Mouse (Mus musculus) gastrocnemius, adult 2 months (tissue): ENCODE measurements at regions not wholly inside any gene's neighbourhood (a gene's known extent, or its start where the extent isn't known, plus 50 kb on each side); places are given as distances from the start of the nearest gene placed in this dataset.

ENCODE experiments used
- DNase-seq: peaks from one replicate; pipeline ENCODE4 v3.0.0; 2022
- H3K27ac ChIP-seq: fragments of 200-600 bp; 2 replicates; pipeline ENCODE4 v1.8.1; 2022; ENCODE audit warnings: mild to moderate bottlenecking
- H3K4me3 ChIP-seq: fragments of 200-600 bp; 2 replicates; pipeline ENCODE4 v1.8.1; 2022; ENCODE audit warnings: mild to moderate bottlenecking, moderate library complexity
- CTCF ChIP-seq: fragments of 200-600 bp; IDR thresholded peaks from 2 replicates; pipeline ENCODE4 v1.8.1; 2022; ENCODE audit warnings: antibody characterized with exemption, mild to moderate bottlenecking, moderate library complexity
- intact Hi-C: fragments of 180-260 bp; cut with DNase I; formaldehyde crosslinking; loops from one replicate; pipeline ENCODE4 v1.15.1; 2025

DNA sequence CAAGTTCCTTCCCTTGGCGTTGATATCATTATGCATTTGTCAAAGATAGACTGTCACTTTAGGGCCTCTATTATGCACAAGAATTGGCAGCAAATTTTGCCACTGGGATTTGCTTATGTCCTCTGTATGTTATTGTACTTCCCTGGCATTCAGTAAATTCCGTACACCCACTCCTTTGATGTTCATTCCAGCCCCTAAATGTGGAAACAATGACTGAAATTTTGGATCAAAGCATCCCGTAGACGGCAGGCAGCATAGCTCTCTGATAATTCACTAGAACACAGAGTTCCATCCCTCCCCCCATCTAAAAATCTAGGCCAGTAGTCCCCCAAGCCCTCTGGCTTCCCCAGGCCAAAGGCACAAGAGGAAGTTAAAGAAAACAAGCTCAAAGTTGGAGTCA, 347.9 kb upstream of the Hnrnpa3 start:
- intact Hi-C loops: loop anchor here (1.0 to 5.0 kb wide), 3 partner anchors 39 to 609 kb away; partner anchors contain the start of gene Hoxd8
- TF ChIP-seq CTCF: no peak
- DNase-seq: no peak
- Histone ChIP-seq H3K4me3 (no peak overlapping the region), H3K27ac (peak overlapping the region; percentile 12; the same call in 1 of the 2 replicates)

DNA sequence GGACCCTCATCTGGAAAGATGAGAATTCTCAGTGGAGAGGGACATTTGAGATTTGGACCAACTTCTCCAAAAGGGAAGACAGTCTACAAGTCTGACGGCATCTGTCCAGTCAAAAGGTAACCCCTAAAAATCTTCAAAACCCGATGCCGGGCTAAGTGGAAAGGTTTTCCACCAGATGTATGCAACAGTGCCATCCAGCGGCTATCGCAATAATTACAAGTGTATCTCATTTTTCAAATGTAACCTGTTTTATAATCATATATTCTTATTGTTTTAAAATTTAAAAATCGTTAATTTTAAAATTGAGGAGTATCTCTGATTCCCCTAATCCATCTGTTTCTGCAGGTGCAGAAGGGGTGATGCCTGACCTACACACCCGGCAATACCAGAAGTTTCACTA, 346.8 kb upstream of the Hnrnpa3 start:
- H3K4me3 ChIP-seq: no peak overlapping the region
- peak; percentile 27 for DNase-seq
- intact Hi-C loops: loop anchor here (2.0 to 5.0 kb wide), 3 partner anchors 160 to 610 kb away; partner anchors contain the start of gene Hoxd8

DNA sequence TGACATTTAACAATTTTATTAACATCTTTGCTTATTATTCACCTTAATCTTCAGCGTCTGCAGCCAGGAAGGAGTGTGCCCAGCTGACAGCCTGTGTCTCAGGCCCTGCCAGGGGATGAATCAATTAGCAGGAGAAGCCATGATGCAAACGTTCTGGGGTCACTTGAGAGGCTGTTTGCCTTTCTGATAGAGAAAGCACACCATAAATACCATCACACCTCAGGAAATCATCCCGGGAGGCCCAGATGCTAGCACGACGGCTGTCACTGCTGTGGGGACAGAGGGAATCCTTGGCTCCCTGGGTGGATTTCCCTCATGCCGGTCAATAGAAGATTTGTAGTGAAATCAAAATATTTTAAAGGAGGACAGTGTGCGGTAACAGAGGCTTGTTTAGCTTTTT, 343.7 kb upstream of the Hnrnpa3 start:
- no peak for DNase-seq

More for the DNA sequence above, 346.8 kb upstream of the Hnrnpa3 start:
- TF ChIP-seq CTCF: peak; percentile 77
- H3K27ac ChIP-seq: peak overlapping the region; percentile 48

DNA sequence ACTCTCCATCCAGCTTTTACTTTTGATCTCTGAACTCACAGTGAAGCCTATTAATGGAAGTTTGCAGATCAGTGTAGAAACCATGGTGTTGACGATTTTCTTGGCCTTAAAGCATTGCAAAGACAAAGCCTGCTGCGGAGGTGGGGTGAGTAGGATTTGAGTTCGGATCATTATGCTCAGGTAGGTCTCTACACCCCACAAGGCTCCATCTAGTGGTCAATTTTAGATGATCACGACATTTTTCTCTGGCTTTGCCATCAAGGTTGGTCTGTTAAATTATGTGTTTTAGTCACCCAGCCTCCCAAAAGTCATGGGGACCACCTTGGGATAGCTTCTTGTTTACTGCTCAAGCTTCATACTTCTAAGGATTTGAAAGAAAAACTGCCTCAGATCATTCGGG, 340.9 kb upstream of the Hnrnpa3 start:
- no peak overlapping the region for H3K4me3 ChIP-seq
- DNase-seq: no peak
- H3K27ac ChIP-seq: no peak overlapping the region
- intact Hi-C loops: no loop called here
- TF ChIP-seq CTCF: peak; percentile 44

More for the DNA sequence above, 343.7 kb upstream of the Hnrnpa3 start:
- no peak overlapping the region for H3K27ac ChIP-seq
- no peak overlapping the region for H3K4me3 ChIP-seq
- intact Hi-C loops: no loop called here
- TF ChIP-seq CTCF: no peak

DNA sequence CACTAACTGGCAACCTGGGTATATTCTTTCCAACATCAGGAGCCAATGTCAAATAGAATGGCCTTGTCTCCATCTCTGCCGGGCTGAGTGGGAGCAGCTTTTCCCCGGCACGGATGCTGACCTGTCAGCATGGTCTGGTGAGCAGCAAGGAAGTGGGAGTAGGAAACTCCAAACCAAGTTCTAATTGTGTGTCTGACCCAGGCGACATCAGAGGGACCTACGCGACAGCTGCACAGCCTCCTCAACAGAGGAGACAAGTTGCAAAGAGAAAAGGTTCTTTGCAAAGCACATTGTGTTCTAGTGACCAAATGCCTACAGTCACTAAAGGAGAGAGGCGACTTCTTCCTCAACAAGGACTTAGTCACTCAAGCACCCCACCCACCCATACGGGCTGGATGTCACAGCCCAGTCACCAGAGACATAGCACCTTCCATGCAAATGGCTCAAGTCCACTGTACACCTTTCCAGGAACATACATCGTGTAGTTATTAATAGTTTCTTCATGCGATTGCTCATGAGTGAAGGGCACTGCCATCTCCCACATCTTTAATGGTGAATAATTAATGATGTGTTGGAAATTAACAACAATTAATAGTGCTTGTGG, 334.8 kb upstream of the Hnrnpa3 start:
- Histone ChIP-seq H3K27ac (no peak overlapping the region), H3K4me3 (no peak overlapping the region)
- intact Hi-C loops: no loop called here
- DNase-seq: no peak
- no peak for TF ChIP-seq CTCF

DNA sequence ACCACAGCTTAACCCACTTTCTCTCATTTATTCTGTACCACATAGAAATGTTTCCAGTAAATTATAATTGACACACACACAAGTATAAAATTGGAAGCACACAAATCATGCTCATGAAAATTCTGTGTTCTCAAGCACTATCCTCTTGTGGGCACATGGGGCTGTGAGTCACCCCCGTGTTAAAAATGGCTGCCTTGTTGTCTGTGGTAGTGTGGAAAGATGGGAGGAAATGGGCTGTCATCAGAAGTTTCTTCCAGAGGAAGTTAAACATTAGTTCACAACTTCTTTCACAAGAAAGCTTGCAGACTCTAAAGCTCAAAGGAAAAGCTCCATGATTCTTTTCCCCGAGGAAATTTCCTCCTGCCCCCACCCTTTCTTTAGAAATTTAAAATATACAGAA, 329.5 kb upstream of the Hnrnpa3 start:
- Histone ChIP-seq H3K4me3 (no peak overlapping the region), H3K27ac (no peak overlapping the region)
- no peak for TF ChIP-seq CTCF
- DNase-seq: no peak
- intact Hi-C loops: no loop called here

DNA sequence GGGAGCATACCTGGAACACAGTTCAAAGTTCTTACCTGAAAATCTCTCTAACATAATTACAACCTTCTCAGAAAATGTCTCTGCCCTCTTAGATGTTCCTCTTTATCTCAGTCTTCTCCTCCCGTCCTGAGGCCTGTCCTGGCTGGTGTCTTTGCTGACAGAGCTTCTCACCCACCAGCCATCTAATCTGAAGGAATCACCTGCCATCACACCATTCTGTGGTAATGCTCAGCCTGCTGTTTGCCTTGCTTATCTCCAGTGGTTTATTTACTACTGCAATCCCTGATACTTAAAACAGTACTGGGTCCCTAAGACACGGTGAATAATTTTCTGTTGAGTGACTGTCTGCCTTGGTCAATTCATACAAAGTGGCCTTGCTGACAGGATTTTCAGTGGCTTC, 317.8 kb upstream of the Hnrnpa3 start:
- Histone ChIP-seq H3K27ac (peak overlapping the region; percentile 51), H3K4me3 (no peak overlapping the region)
- no peak for TF ChIP-seq CTCF
- no peak for DNase-seq
- intact Hi-C loops: no loop called here

DNA sequence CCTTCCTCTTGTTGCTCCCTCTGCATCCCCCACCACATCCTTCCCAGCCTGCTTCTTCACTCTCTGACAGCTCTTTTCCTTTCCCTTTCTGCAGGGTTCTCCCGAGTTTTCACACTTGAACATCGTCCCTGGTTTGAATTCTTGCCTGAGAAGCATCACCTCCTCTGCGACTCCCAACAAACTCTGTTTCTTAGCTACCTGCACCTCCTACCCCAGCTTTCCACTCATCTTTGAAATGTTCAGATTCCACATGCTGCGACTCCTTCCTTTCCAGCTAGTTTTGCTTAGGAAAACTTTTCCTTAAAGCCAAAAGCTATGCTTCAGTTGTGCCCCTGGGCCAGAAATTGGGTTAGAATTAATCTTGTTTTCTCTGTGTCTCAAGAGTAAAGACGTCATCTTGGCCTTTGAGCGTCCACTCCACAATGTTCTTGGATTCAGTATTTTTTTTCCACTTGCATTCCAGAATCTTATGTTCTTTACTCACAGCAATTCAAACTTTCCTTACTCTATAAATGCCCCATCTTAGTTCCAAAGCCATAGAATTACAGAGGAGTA, 317.3 kb upstream of the Hnrnpa3 start:
- no peak for TF ChIP-seq CTCF
- DNase-seq: no peak
- Histone ChIP-seq H3K27ac (peak overlapping the region; percentile 51), H3K4me3 (no peak overlapping the region)
- intact Hi-C loops: no loop called here

DNA sequence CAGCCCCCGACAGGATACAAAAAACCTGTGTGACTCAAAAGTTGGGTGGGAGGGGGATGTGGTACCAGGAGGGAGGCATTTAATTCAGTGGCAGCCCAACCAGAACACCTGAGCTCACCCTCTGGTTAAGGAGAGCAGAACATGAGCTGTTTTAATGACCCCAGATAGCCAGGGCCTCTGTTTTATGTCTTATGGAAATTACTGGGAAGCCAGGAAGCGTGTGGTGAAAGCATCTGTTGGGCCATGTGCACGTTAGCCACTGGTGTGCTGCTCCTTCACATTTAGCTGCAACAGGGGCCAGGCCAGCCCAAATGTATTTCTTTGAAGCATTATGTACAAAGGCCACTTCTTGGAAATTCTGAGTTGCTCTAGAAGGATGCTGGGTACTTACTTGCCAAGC, 308.2 kb upstream of the Hnrnpa3 start:
- no peak for DNase-seq
- TF ChIP-seq CTCF: no peak
- intact Hi-C loops: loop anchor here (10.0 kb wide), 1 partner anchor 1006 kb away; no protein-coding TSS in a partner anchor
- H3K4me3 ChIP-seq: no peak overlapping the region
- no peak overlapping the region for H3K27ac ChIP-seq

DNA sequence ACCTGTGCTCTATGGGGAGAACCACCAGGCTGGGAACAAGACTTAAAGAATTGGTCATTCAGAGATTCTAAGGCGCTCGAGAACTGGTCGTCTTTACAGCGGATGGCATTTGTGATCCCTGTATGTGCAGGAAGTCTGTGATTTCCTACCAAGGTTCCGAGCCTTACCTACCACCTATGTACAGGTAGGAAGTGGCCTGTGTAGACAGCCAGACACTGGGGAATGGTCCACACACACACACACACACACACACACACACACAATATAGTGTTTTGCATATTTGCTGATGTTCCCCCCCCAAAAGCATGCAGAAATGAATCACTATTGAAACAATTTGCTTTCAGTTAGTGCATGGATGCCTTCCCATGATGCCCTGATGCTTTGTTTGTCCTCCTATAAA, 307.1 kb upstream of the Hnrnpa3 start:
- intact Hi-C loops: loop anchor here (10.0 kb wide), 1 partner anchor 1007 kb away; no protein-coding TSS in a partner anchor
- no peak overlapping the region for H3K4me3 ChIP-seq
- TF ChIP-seq CTCF: no peak
- H3K27ac ChIP-seq: no peak overlapping the region
- no peak for DNase-seq

DNA sequence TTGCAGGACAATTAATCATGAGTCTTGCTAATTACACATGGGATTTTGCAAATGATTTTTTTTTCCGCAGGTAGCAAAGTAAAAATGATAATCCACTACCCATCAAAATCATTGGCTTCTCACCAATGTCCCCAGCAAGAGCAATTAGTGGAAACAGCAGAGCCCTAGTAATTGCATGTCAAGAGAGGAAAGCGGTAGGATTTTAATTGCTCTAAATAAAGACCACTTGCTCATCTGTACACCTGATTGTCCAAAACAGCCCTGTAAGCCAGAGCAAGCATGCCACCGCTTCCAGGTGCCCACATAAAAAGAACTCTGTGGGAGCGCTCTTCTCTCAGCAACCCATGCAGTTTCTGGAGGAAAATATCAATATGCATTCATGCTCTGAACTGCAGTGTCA, 306.5 kb upstream of the Hnrnpa3 start:
- DNase-seq: no peak
- no peak overlapping the region for H3K27ac ChIP-seq
- TF ChIP-seq CTCF: no peak
- no peak overlapping the region for H3K4me3 ChIP-seq
- intact Hi-C loops: loop anchor here (10.0 kb wide), 1 partner anchor 1008 kb away; no protein-coding TSS in a partner anchor

DNA sequence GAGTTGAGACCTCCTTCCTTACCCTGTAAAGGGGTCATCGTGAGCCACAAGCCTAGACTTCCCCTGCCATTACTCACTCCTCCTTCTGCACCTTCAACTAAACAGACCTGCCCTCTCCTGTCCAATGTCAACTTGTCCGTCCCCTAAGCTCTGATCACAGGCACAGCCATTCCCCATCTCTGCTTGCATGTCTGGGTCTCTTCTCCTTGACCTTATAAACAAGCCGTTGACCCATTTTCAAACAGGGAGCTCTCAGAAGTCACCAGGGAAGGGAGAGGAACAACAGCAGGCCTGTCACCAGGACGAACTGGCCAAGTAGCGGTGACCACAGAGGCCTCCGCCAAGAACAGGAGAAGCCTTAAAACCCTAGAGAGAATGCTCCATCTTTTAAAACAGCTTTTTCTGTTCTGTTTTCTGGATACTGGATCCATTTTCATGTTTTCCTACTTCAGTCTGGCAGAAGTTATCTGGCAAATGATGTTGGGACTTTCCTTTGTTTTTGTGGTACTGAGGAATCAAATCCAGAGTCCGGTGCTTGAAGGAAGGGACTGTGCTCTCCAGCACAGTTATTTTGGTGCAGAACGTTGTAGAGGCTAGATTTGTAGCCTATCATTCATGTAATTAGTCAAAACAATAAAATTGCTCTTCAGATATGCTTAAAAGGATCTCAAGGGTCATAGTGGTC, 302.2 kb upstream of the Hnrnpa3 start:
- peak; percentile 65 for DNase-seq
- no peak for TF ChIP-seq CTCF
- Histone ChIP-seq H3K27ac (peak overlapping the region; percentile 43), H3K4me3 (no peak overlapping the region)
- intact Hi-C loops: loop anchor here (10.0 kb wide), 1 partner anchor 1012 kb away; no protein-coding TSS in a partner anchor

DNA sequence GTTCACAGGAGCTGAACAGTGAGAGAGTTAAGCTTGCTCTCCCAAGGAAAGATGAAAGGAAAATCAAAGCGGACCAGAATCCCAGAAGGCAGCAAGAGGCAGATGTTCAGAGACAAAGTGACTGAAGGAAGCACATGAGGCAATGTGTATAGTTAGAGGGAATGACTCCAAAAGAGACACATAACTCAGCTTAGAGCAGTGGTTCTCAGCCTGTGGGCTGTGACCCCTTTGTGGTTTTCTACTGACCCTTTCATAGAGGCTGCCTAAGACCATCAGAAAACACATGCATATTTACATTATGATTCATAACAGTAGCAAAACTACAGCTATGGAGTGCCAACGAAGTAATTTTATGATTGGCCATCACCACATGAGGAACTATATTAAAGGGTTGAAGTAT, 301.5 kb upstream of the Hnrnpa3 start:
- peak overlapping the region; percentile 43 for H3K27ac ChIP-seq
- no peak overlapping the region for H3K4me3 ChIP-seq
- no peak for DNase-seq
- TF ChIP-seq CTCF: no peak
- intact Hi-C loops: loop anchor here (10.0 kb wide), 1 partner anchor 1013 kb away; no protein-coding TSS in a partner anchor
